Mouse (Mus musculus) hindlimb bud, embryonic 11.5 days (tissue): ENCODE measurements at regions not wholly inside any gene's neighbourhood (a gene's known extent, or its start where the extent isn't known, plus 50 kb on each side); places are given as distances from the start of the nearest gene placed in this dataset.

Experiments
- DNase-seq: peaks from one replicate; pipeline ENCODE4 v3.0.0-alpha.2; 2012; ENCODE audit warnings: low read depth, low spot score; ENCODE audit errors: extremely low spot score

- no peak for DNase-seq
Measured at GRCm38 (mm10) chr13:38878718-38879669, 81.7 kb downstream of the Slc35b3 start.

GRCm38 (mm10) chr13:38875923-38876322 lies 84.8 kb downstream of the Slc35b3 start:
- DNase-seq = no peak

- DNase-seq = peak; percentile 10
Measured at GRCm38 (mm10) chr13:38864002-38864401, 96.7 kb downstream of the Slc35b3 start.

GRCm38 (mm10) chr13:38855742-38856141 lies 104.9 kb downstream of the Slc35b3 start:
- no peak for DNase-seq

- no peak for DNase-seq
Measured at GRCm38 (mm10) chr13:38854986-38855385, 105.7 kb downstream of the Slc35b3 start.

GRCm38 (mm10) chr13:38852868-38853267 lies 107.8 kb downstream of the Slc35b3 start:
- DNase-seq = no peak

- no peak for DNase-seq
Measured at GRCm38 (mm10) chr13:38851820-38852219, 108.9 kb downstream of the Slc35b3 start.

GRCm38 (mm10) chr13:38838231-38838630 lies 122.4 kb downstream of the Slc35b3 start:
- no peak for DNase-seq

- DNase-seq = no peak
Measured at GRCm38 (mm10) chr13:38825649-38826048, 135.0 kb downstream of the Slc35b3 start.

- DNase-seq = no peak
Measured at GRCm38 (mm10) chr13:38819526-38819925, 141.1 kb downstream of the Slc35b3 start.

- no peak for DNase-seq
Measured at GRCm38 (mm10) chr13:38818781-38819180, 141.9 kb downstream of the Slc35b3 start.

- no peak for DNase-seq
Measured at GRCm38 (mm10) chr13:38816296-38816695, 144.4 kb downstream of the Slc35b3 start.

- DNase-seq = no peak
Measured at GRCm38 (mm10) chr13:38815002-38815707, 145.5 kb downstream of the Slc35b3 start.

GRCm38 (mm10) chr13:38798514-38798913 lies 139.7 kb upstream of the Eef1e1 start:
- DNase-seq = no peak

GRCm38 (mm10) chr13:38793456-38793855 lies 134.6 kb upstream of the Eef1e1 start:
- no peak for DNase-seq

- DNase-seq = no peak
Measured at GRCm38 (mm10) chr13:38780630-38781010, 121.8 kb upstream of the Eef1e1 start.

- DNase-seq = no peak
Measured at GRCm38 (mm10) chr13:38779984-38780629, 121.2 kb upstream of the Eef1e1 start.

- peak; percentile 91 for DNase-seq
Measured at GRCm38 (mm10) chr13:38776546-38776945, 117.7 kb upstream of the Eef1e1 start.

- DNase-seq = no peak
Measured at GRCm38 (mm10) chr13:38772996-38773395, 114.1 kb upstream of the Eef1e1 start.

GRCm38 (mm10) chr13:38766133-38766532 lies 107.3 kb upstream of the Eef1e1 start:
- DNase-seq = no peak

- DNase-seq = no peak
Measured at GRCm38 (mm10) chr13:38760261-38760660, 101.4 kb upstream of the Eef1e1 start.
